Comparison of ENCODE assay signal across 1 mouse cellular context in genomic region chr12:16092643-16093042, GRCm38 (mm10).
TF ChIP-seq lines count a peak whose summit lies in the region.

No protein-coding gene starts in this region.

TF ChIP-seq in MEL, 35 proteins besides CTCF, POLR2A, EP300 and RAD21 (continued from another document):
- TF ChIP-seq USF1 (IDR thresholded peaks at IDR 0.05; ENCODE audit: low read depth, low read length) (no peak), MYB (IDR thresholded peaks at IDR 0.05; ENCODE audit: low read depth, low read length) (no peak)
